Mouse (Mus musculus) megakaryocyte, embryonic 14.5 days (primary cell): Measurements from ENCODE around the gene Calcb. TPM values are rescaled to one million over a fixed set of nuclear protein-coding genes. Genes with fewer than 3 reads are reported as not detected.

Experiments used
- H3K27me3 ChIP-seq: replicated peaks from 2 replicates; pipeline ENCODE3; 2012; ENCODE audit warnings: inconsistent platforms
- H3K36me3 ChIP-seq: replicated peaks from 2 replicates; pipeline ENCODE3; 2012; ENCODE audit warnings: low read length, inconsistent platforms, mixed read lengths
- H3K4me1 ChIP-seq: 2 replicates; pipeline ENCODE4 v1.6.1; 2012; ENCODE audit warnings: inconsistent platforms
- H3K4me3 ChIP-seq: replicated peaks from 2 replicates; pipeline ENCODE3; 2012; ENCODE audit warnings: moderate library complexity, mild to moderate bottlenecking, inconsistent platforms
- H3K9me3 ChIP-seq: 2 replicates; pipeline ENCODE4 v1.6.1; 2012; ENCODE audit warnings: inconsistent platforms
- FLI1 ChIP-seq: IDR thresholded peaks from 2 replicates; pipeline ENCODE4 v1.6.1; 2012; ENCODE audit warnings: low read length, inconsistent platforms, mixed read lengths
- GATA1 ChIP-seq: IDR thresholded peaks from 3 replicates; pipeline ENCODE4 v1.6.1; 2012; ENCODE audit warnings: mixed read lengths, low read length, inconsistent platforms, borderline replicate concordance
- polyA plus RNA-seq: library from polyadenylated mRNA; stranded (reverse); fragments of >175 nt; gene quantifications from 2 replicates; pipeline ENCODE4 v1.2.3, GENCODE M21; 2012; ENCODE audit warnings: low replicate concordance; ENCODE audit not compliant: insufficient read depth

Calcb gene
- polyA plus RNA-seq, 1 experiment: not detected

DNA sequence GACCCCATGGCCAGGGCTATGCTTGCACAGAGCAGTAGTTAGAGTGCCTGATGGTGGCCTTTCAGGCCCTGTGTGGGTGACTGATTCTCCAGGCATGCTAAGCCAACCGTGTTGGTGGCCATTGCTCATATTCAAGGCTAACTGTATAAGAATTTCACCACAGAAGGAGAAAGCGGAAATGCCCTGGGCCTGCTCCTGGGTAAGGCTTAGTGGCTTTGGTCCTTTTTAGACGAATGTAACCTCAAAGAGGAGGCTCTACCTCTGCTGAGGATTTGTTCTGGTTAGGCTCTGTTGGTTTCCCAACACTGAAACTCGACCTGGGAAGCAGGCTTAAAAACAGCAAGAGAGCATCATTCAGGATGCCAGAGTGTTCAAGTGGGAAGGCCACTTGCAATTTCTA is 29.8 kb downstream of the Calcb start:
- TF ChIP-seq GATA1 (no peak), FLI1 (no peak)
- H3K4me3 ChIP-seq: no peak overlapping the region
- no peaks in the 10 kb centered on the region for H3K9me3 ChIP-seq
- peaks cover 54% of the 10 kb centered on the region for H3K27me3 ChIP-seq
- no peaks in the 10 kb centered on the region for H3K36me3 ChIP-seq
- H3K4me1 ChIP-seq: peaks cover 8% of the 10 kb centered on the region

DNA sequence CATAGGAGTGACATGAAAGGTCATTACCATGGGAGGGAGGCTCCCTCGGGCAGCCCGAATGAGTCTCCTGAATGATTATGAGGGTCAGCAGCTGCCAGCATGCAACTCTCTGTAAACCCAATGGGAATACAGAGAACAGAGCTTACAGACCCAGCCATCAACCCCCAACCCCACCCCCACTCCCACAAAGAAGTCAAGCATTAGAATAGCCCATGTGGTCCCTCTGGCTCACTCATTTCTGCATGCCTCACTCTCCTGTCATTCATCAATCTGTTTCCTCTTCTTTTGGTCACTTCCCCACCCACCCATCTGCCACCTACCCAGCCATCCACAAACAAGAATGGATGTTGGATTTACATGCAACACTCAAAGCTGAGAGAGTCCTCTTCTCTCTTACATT is 35.0 kb downstream of the Calcb start:
- no peaks in the 10 kb centered on the region for H3K36me3 ChIP-seq
- H3K4me3 ChIP-seq: no peak overlapping the region
- no peaks in the 10 kb centered on the region for H3K4me1 ChIP-seq
- TF ChIP-seq FLI1 (no peak), GATA1 (no peak)
- peaks cover 20% of the 10 kb centered on the region for H3K27me3 ChIP-seq
- no peaks in the 10 kb centered on the region for H3K9me3 ChIP-seq

DNA sequence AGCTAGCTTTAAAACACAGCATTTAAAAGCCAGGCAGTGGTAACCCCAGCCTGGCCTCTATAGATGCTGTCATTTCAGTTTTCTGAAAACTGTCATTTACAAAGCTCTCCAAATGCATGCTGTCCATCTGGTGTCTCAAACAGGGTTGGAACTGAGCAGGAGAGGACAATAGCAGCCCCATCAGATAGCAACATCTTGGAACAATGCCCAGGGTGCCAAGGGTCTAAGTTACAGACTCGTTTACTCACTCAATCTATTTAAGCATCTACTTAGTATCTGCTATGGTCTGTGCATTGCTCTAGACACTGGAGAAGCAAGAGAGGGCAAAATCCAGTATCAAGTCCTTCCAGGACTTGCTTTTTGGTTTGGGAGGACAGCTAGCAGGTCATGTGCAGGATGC is 35.8 kb downstream of the Calcb start:
- Histone ChIP-seq H3K27me3 (peaks cover 17% of the 10 kb centered on the region), H3K4me1 (no peaks in the 10 kb centered on the region), H3K36me3 (no peaks in the 10 kb centered on the region), H3K9me3 (no peaks in the 10 kb centered on the region), H3K4me3 (no peak overlapping the region)
- TF ChIP-seq GATA1: no peak
- TF ChIP-seq FLI1: no peak

DNA sequence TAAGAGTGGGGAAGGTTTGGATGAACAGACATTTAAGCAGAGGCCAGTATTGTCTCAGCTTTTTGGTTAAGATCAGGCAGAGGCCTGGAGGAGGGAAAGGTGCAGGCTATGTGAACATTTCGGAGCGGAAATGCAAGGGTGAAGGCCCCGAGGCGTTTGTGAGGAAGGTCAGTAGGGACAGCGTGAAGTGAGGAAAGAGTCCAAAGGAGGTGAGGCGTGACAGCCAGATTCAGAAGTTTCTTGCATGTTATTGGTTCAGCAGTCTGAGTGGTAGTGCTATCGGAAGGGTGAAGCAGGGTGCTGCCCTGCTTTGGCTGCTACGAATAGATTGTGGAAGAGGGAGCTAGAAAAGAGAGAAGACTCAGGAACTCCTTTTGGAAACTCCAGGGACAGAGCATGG is 36.2 kb downstream of the Calcb start:
- Histone ChIP-seq H3K36me3 (no peaks in the 10 kb centered on the region), H3K4me3 (no peak overlapping the region), H3K9me3 (no peaks in the 10 kb centered on the region), H3K27me3 (peaks cover 17% of the 10 kb centered on the region), H3K4me1 (no peaks in the 10 kb centered on the region)
- no peak for TF ChIP-seq GATA1
- TF ChIP-seq FLI1: no peak

DNA sequence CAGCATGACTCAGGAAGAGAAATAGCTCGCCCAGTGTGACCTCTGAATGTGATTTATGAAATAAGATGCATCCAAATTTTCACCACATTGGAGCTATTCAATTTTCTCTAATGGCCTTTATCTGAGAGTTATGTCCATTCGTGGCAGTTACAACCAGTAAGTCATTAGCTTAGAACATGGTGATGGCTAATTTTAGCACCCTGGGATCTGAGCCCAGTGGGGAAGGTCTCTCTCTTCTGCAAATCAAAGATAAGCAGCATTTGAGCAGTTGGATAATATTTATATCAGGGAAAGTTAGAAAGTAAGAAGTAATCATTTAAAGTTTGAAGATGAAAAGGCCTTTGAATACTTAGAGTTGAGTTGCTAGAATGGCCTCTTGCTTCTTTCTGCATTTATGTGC is 44.2 kb downstream of the Calcb start:
- H3K4me3 ChIP-seq: no peak overlapping the region
- no peaks in the 10 kb centered on the region for H3K4me1 ChIP-seq
- no peaks in the 10 kb centered on the region for H3K36me3 ChIP-seq
- H3K27me3 ChIP-seq: no peaks in the 10 kb centered on the region
- TF ChIP-seq FLI1: no peak
- TF ChIP-seq GATA1: no peak
- H3K9me3 ChIP-seq: peaks cover 4% of the 10 kb centered on the region; the same call in 1 of the 2 replicates

DNA sequence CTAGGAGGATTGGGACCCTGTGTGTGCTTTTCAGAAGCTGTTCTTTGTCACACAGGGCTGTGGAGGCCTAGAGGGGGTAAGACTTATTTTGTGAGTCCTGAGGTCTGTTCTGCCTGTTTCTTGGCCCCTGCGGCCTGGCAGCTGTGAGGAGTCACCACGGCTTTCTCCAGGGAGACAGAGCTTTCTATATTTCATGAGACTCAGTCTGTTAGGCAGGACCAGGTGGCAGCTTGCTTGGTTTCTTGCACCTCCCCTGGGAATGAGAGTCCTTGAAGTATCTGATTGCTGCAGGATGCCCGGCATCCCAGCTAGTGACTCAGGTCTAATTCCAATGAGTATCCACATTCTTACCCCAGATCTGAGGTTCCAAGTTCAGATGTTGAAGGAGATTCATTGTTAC is 46.8 kb downstream of the Calcb start:
- H3K4me3 ChIP-seq: no peak overlapping the region
- TF ChIP-seq FLI1 (no peak), GATA1 (no peak)
- H3K9me3 ChIP-seq: peaks cover 4% of the 10 kb centered on the region; the same call in 1 of the 2 replicates
- no peaks in the 10 kb centered on the region for H3K36me3 ChIP-seq
- H3K4me1 ChIP-seq: no peaks in the 10 kb centered on the region
- peaks cover 4% of the 10 kb centered on the region for H3K27me3 ChIP-seq

DNA sequence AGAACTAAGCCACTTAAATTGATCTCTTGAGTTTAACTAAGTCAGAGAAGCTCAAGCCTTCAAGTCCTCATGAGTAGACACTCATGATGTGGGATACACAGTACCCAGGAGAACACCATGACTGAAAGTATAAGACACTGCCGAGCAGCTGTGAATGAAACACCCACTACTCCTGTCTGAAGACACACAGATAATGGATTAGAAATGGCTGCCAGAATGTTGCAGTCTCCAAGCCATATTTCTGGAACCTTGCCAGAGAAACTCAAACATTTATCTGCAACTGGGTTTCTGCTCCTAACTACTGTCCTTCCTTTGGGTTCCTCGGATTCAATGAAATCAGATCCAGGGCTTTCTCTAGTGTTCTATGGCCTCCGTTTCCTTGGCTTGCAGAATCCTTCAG is 48.1 kb downstream of the Calcb start:
- TF ChIP-seq FLI1 (no peak), GATA1 (no peak)
- Histone ChIP-seq H3K4me3 (no peak overlapping the region), H3K36me3 (no peaks in the 10 kb centered on the region), H3K9me3 (peaks cover 4% of the 10 kb centered on the region; the same call in 1 of the 2 replicates), H3K4me1 (no peaks in the 10 kb centered on the region), H3K27me3 (peaks cover 4% of the 10 kb centered on the region)

DNA sequence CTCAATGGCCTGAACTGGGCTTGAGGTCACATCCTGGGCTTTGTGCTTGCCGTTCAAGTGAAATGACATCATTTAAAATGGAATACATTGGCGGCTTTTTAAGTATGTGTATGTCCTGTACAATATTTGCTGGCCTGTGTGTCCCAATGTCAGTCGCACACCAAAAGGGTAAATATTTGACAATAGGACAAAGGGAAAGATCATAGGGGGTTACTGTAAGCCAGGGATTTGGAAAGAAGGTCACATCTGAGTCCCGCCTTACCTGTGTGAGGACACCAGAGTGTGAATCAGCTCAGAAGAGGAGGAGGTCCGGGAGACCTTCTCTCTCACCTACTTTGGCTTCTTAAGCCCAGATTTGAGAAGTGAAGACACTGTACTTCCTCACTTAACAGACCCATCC is 50.1 kb downstream of the Calcb start:
- TF ChIP-seq FLI1 (no peak), GATA1 (no peak)
- Histone ChIP-seq H3K36me3 (no peaks in the 10 kb centered on the region), H3K9me3 (peaks cover 4% of the 10 kb centered on the region; the same call in 1 of the 2 replicates), H3K4me1 (0 out of 2 replicates have a peak, but pooled peaks cover 2% of the 10 kb centered on the region), H3K27me3 (peaks cover 8% of the 10 kb centered on the region), H3K4me3 (no peak overlapping the region)

DNA sequence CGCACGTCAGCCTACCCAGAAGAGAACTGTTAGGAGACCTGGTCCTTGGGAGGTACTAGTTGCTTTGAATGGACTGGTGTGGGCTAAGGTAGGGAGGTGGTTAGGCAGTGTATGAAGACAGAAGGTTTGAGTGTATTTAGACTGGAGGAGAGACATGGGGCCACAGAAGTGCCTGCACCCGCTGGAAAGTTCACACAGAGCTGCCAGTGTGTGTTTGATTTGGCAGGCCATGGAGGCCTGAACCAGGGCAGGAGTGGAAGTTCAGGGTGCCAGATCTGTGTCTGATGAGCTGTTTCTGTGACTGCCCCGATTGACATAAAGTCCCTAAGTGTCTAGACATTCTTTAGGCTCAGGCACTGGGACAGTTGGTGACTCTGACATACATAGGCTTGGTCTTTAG is 50.6 kb downstream of the Calcb start:
- Histone ChIP-seq H3K4me1 (0 out of 2 replicates have a peak, but pooled peaks cover 2% of the 10 kb centered on the region), H3K27me3 (peaks cover 8% of the 10 kb centered on the region), H3K4me3 (no peak overlapping the region), H3K36me3 (no peaks in the 10 kb centered on the region), H3K9me3 (peaks cover 3% of the 10 kb centered on the region; the same call in 1 of the 2 replicates)
- TF ChIP-seq FLI1 (no peak), GATA1 (no peak)

DNA sequence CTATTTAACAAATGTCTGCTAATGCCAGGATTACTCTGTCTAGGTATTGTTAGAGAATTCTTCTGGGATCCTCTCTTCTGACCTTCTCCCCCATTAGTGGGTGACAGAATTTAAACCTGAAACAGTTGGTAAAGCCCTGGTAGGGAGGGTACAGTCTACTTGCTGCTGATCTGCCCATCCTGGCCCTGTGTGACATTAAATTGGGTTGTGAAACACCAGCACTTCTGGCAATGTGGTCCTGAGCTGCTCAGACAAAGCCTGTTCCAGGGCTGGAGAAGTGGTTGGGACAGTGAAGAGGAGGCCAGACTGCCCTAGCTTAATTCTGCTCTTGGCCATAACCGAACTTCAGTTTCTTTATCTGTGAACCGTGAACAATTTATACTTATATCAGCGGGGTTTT is 52.1 kb downstream of the Calcb start:
- TF ChIP-seq FLI1 (no peak), GATA1 (no peak)
- Histone ChIP-seq H3K27me3 (peaks cover 8% of the 10 kb centered on the region), H3K4me1 (0 out of 2 replicates have a peak, but pooled peaks cover 2% of the 10 kb centered on the region)

DNA sequence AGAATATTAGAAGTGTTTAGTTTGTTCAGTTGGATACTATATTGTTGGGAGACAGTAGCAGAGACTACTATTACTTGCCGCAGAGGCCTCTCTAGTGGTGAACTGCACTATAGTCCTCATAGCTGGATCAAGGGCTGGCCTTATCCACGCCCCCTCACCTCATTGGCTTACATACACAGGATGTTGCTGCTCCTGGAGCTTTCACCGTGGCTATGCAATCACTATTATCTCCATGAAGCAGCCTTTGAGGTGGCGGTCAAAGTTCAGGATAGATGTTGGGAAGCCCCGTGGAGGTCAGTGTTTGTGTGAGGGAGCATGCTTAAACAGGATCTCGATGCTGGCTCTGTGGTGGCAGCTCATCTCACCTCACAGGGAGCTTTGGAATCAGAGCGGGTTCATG is 53.4 kb downstream of the Calcb start:
- no peak for TF ChIP-seq FLI1
- TF ChIP-seq GATA1: no peak
- Histone ChIP-seq H3K9me3 (no peaks in the 10 kb centered on the region), H3K27me3 (peaks cover 12% of the 10 kb centered on the region), H3K36me3 (no peaks in the 10 kb centered on the region), H3K4me1 (0 out of 2 replicates have a peak, but pooled peaks cover 2% of the 10 kb centered on the region), H3K4me3 (no peak overlapping the region)

More for the DNA sequence above, 52.1 kb downstream of the Calcb start:
- Histone ChIP-seq H3K9me3 (no peaks in the 10 kb centered on the region), H3K4me3 (no peak overlapping the region), H3K36me3 (no peaks in the 10 kb centered on the region)

Other genes with a start within 250 kb of the Calcb start
- gene Cyp2r1, start 155.7 kb upstream of the Calcb start, polyA plus RNA-seq: not detected in 2 replicates
- 5.9 TPM in 1 of 2 replicates, not detected in the other for gene Calca, start 82.3 kb upstream of the Calcb start, polyA plus RNA-seq
- not detected in 2 replicates for gene Insc, start 25.1 kb downstream of the Calcb start, polyA plus RNA-seq